13 mouse cellular contexts compared by ENCODE assay signal in the genomic region with DNA sequence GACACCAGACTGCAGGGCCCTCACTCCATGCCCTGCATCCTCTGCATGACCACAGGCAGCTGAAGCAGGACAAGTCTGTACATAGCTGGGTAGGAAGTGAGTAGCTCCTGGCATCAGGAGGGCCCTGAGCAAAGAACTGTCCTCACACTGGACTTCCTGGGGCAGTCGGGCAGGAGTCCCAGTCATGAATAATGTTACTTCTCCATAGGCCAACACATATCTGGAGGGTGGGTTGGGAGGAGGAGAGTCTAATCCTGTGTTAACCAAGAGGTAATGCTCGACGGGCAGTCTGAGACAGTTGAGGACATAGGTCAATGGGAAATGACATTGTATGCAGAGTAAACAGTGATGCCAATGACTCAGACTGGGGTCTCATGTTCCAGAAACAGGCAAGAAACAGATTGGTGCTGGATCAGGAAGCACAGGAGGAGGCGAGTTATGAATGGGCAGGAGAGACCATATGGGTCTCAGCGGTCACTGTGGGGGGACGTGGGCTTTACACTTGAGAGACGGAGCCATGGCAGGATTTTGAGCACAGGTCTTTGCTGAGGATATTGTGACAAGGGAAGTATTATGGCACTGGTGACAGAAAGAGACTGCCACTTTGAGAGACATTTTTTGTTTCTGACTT.
"Had no signal": no experiment of that assay in that cellular context is flagged by ENCODE, and none has a peak within 500 bp of the region (broad histone marks: within the 10 kb centered on the region; RNA-seq: fewer than 3 reads in every experiment).

No protein-coding gene starts in this region.

- H3K9me3 ChIP-seq: limb, embryonic 12.5 days; neural tube, embryonic 15.5 days had no signal

- H3K4me3 ChIP-seq: limb, embryonic 12.5 days; myocyte; neural tube, embryonic 15.5 days had no signal

- H3K27ac ChIP-seq: limb, embryonic 12.5 days; liver, embryonic 14.5 days; macrophage; neural tube, embryonic 15.5 days had no signal

- H3K36me3 ChIP-seq: limb, embryonic 12.5 days had no signal

- H3K27me3 ChIP-seq: limb, embryonic 12.5 days; neural tube, embryonic 15.5 days had no signal

- H3K4me2 ChIP-seq: limb, embryonic 12.5 days; neural tube, embryonic 15.5 days had no signal

- H3K9ac ChIP-seq: limb, embryonic 12.5 days; liver, embryonic 14.5 days; neural tube, embryonic 15.5 days had no signal

- DNase-seq: kidney, postnatal 25 days; layer of hippocampus, adult 9-11 months; lung, adult 2 months; lung, postnatal 10 days; midbrain, embryonic 14.5 days; right cerebral cortex, adult 18-20 months; right cerebral cortex, postnatal 25 days; thymus, postnatal 4 days had no signal
